25 mouse cellular contexts compared by ENCODE assay signal in genomic region chr7:126681221-126681620, GRCm38 (mm10). TPM values are rescaled to one million over a fixed set of nuclear protein-coding genes. Genes with fewer than 3 reads are reported as not detected.
A peak's percentile ranks its signal among the peaks of the same experiment; 100 is the strongest.
DNase-seq lines count a peak whose midpoint lies in the region; ATAC-seq and TF ChIP-seq lines count a peak whose summit lies in the region.
"Had no signal": no experiment of that assay in that cellular context is flagged by ENCODE, and none has a peak within 500 bp of the region (broad histone marks: within the 10 kb centered on the region; RNA-seq: fewer than 3 reads in every experiment).

No protein-coding gene starts in this region.

- no peaks in the 10 kb centered on the region for H3K9me3 ChIP-seq in kidney, postnatal 0 days (replicated peaks; ENCODE audit: low read length)
- H3K9me3 ChIP-seq: embryonic facial prominence, embryonic 12.5 days; forebrain, embryonic 15.5 days; hindbrain, embryonic 13.5 days had no signal

- H3K4me3 ChIP-seq in kidney, adult 2 months (ENCODE audit: insufficient read depth, low read depth, low read length), result no peak overlapping the region
- no peak overlapping the region for H3K4me3 ChIP-seq in kidney, postnatal 0 days (replicated peaks; ENCODE audit: low read depth, low read length)
- H3K4me3 ChIP-seq: embryonic facial prominence, embryonic 12.5 days; forebrain, embryonic 15.5 days; gastrocnemius, adult 2 months; hindbrain, embryonic 13.5 days had no signal

- DNase-seq in kidney, adult 2 months, result peak; percentile 88
- DNase-seq in kidney, postnatal 4 days, result no peak
- DNase-seq in lung, postnatal 36 days, result peak; percentile 51
- no peak for DNase-seq in lung, postnatal 14 days
- DNase-seq in kidney, postnatal 0 days (ENCODE audit: low spot score), result peak; percentile 41
- no peak for DNase-seq in frontal cortex, postnatal 10 days (ENCODE audit: low spot score in 2 of 2)
- DNase-seq in retina, embryonic 14.5 days (ENCODE audit: low spot score), result no peak
- DNase-seq: adrenal gland, postnatal 10 days; cerebellum, adult 9-10 months; cerebellum, postnatal 36 days; gastrocnemius, adult 2 months; gastrocnemius, postnatal 36 days; heart, adult 18-20 months; heart, postnatal 4 days; liver; right cerebral cortex, adult 18-20 months had no signal

- no peaks in the 10 kb centered on the region for H3K27me3 ChIP-seq in kidney, adult 2 months (replicated peaks; ENCODE audit: control insufficient read depth, insufficient read depth, low read length)
- H3K27me3 ChIP-seq in kidney, postnatal 0 days (ENCODE audit: insufficient read depth, low read length), result no peaks in the 10 kb centered on the region
- H3K27me3 ChIP-seq: embryonic facial prominence, embryonic 12.5 days; forebrain, embryonic 15.5 days; hindbrain, embryonic 13.5 days; Patski had no signal

- no peaks in the 10 kb centered on the region for H3K36me3 ChIP-seq in kidney, adult 2 months (ENCODE audit: control insufficient read depth, insufficient read depth, low read length)
- no peaks in the 10 kb centered on the region for H3K36me3 ChIP-seq in kidney, postnatal 0 days (ENCODE audit: insufficient read depth, low read length)
- H3K36me3 ChIP-seq: embryonic facial prominence, embryonic 12.5 days; forebrain, embryonic 15.5 days had no signal

- no peak overlapping the region for H3K9ac ChIP-seq in kidney, postnatal 0 days (ENCODE audit: low read depth, low read length)
- H3K9ac ChIP-seq: embryonic facial prominence, embryonic 12.5 days; forebrain, embryonic 15.5 days; hindbrain, embryonic 13.5 days had no signal

- TF ChIP-seq POLR2A in kidney, adult 2 months (IDR thresholded peaks at IDR 0.05; ENCODE audit: low read depth, low read length), result no peak

- ATAC-seq in kidney, postnatal 0 days (replicated peaks; ENCODE audit: low FRiP score, low read depth), result peak; percentile 71
- ATAC-seq: forebrain, embryonic 15.5 days; midbrain, embryonic 16.5 days; Patski had no signal

- H3K4me2 ChIP-seq in kidney, postnatal 0 days (ENCODE audit: low read length), result no peak overlapping the region
- H3K4me2 ChIP-seq: embryonic facial prominence, embryonic 12.5 days; forebrain, embryonic 15.5 days; heart, embryonic 11.5 days; hindbrain, embryonic 13.5 days; midbrain, embryonic 11.5 days had no signal

- WGBS in kidney, adult 2 months, result 41% methylated on average over 5 of the region's 5 CpGs
- WGBS in kidney, postnatal 0 days, result 84% methylated on average over 5 of the region's 5 CpGs

- H3K27ac ChIP-seq in kidney, adult 2 months (ENCODE audit: insufficient read depth, low read depth, low read length), result no peak overlapping the region
- no peak overlapping the region for H3K27ac ChIP-seq in kidney, postnatal 0 days
- H3K27ac ChIP-seq: embryonic facial prominence, embryonic 12.5 days; forebrain, embryonic 15.5 days; gastrocnemius, adult 2 months; hindbrain, embryonic 13.5 days; stomach, postnatal 0 days had no signal

- H3K4me1 ChIP-seq in kidney, adult 2 months (ENCODE audit: control insufficient read depth, insufficient read depth, low read length), result peaks cover 14% of the 10 kb centered on the region
- H3K4me1 ChIP-seq in kidney, postnatal 0 days (replicated peaks; ENCODE audit: insufficient read depth, low read length), result 0 out of 2 replicates have a peak, but pooled peaks cover 3% of the 10 kb centered on the region
- H3K4me1 ChIP-seq: embryonic facial prominence, embryonic 12.5 days; forebrain, embryonic 15.5 days; hindbrain, embryonic 13.5 days had no signal

- 0 out of 2 replicates have a peak, but pooled peaks have one; percentile 7 for TF ChIP-seq CTCF in kidney, adult 2 months (conservative IDR thresholded peaks at IDR 0.05; ENCODE audit: insufficient read depth, insufficient read length, low read depth, low read length)
- no peak for TF ChIP-seq CTCF in kidney, postnatal 0 days (IDR thresholded peaks at IDR 0.05; ENCODE audit: low read depth)

RNA-seq across cellular contexts. Expression of gene Sult1a1, which starts 5.0 kb away (rescaled TPM):
- 29.0 and 30.1 TPM in 2 replicates for polyA plus RNA-seq in kidney, adult 2 months (2012; rRNA removed)
- polyA plus RNA-seq in kidney, postnatal 0 days (2015; fragmentation: Nextera tagmentation; extraction: Ambion mirVana), result 13.4 and 17.3 TPM in 2 replicates
- polyA plus RNA-seq: neural tube, embryonic 11.5 days had no signal

RNA-seq across cellular contexts. Expression of gene Bola2, which starts 14.0 kb away (rescaled TPM):
- polyA plus RNA-seq in kidney, adult 2 months (2012; rRNA removed), result 63.9 and 67.2 TPM in 2 replicates
- polyA plus RNA-seq in kidney, postnatal 0 days (2015; fragmentation: Nextera tagmentation; extraction: Ambion mirVana), result 140 and 145 TPM in 2 replicates

RNA-seq across cellular contexts. Expression of gene Slx1b, which starts 14.4 kb away (rescaled TPM):
- polyA plus RNA-seq in kidney, adult 2 months (2012; rRNA removed), result 13.1 and 17.2 TPM in 2 replicates
- 7.1 and 9.0 TPM in 2 replicates for polyA plus RNA-seq in kidney, postnatal 0 days (2015; fragmentation: Nextera tagmentation; extraction: Ambion mirVana)

RNA-seq across cellular contexts. Expression of gene Coro1a, which starts 26.4 kb away (rescaled TPM):
- polyA plus RNA-seq in kidney, adult 2 months (2012; rRNA removed), result 22.7 and 71.6 TPM in 2 replicates
- polyA plus RNA-seq in kidney, postnatal 0 days (2015; fragmentation: Nextera tagmentation; extraction: Ambion mirVana), result 13.1 and 14.6 TPM in 2 replicates

RNA-seq across cellular contexts. Expression of gene Sgf29, which starts 32.1 kb away (rescaled TPM):
- 28.1 and 34.7 TPM in 2 replicates for polyA plus RNA-seq in kidney, adult 2 months (2012; rRNA removed)
- 37.8 and 38.6 TPM in 2 replicates for polyA plus RNA-seq in kidney, postnatal 0 days (2015; fragmentation: Nextera tagmentation; extraction: Ambion mirVana)

Comparison
In these comparisons a context has a peak if more than half of its experiments do, and no peak if none do; other contexts are left out.
1. DNase-seq: peak in kidney, adult 2 months (single experiment), lung, postnatal 36 days (single experiment) and kidney, postnatal 0 days (single experiment); none in kidney, postnatal 4 days (0 of 2), lung, postnatal 14 days (single experiment), frontal cortex, postnatal 10 days (0 of 2) and retina, embryonic 14.5 days (single experiment).